Mouse (Mus musculus) urinary bladder, postnatal 25 days (tissue): Measurements from ENCODE around the gene Pde11a.

Experiments
- DNase-seq: peaks from one replicate; pipeline ENCODE4 v3.0.0; 2022; ENCODE audit warnings: low spot score

The Pde11a gene

GRCm38 (mm10) chr2:76320336-76320735 is 18.2 kb downstream of the Pde11a start:
- DNase-seq = no peak

GRCm38 (mm10) chr2:76319231-76319630 is 19.3 kb downstream of the Pde11a start:
- no peak for DNase-seq

GRCm38 (mm10) chr2:76287671-76288070 is 50.9 kb downstream of the Pde11a start:
- DNase-seq = no peak

GRCm38 (mm10) chr2:76286288-76286740 is 52.3 kb downstream of the Pde11a start:
- no peak for DNase-seq

GRCm38 (mm10) chr2:76285150-76285549 is 53.4 kb downstream of the Pde11a start:
- no peak for DNase-seq

- no peak for DNase-seq
Observed at GRCm38 (mm10) chr2:76283378-76284132, 55.0 kb downstream of the Pde11a start.

GRCm38 (mm10) chr2:76269494-76269893 is 69.1 kb downstream of the Pde11a start:
- no peak for DNase-seq

GRCm38 (mm10) chr2:76267335-76267734 is 71.2 kb downstream of the Pde11a start:
- no peak for DNase-seq

GRCm38 (mm10) chr2:76266622-76267021 is 72.0 kb downstream of the Pde11a start:
- no peak for DNase-seq

- no peak for DNase-seq
Observed at GRCm38 (mm10) chr2:76264258-76264657, 74.3 kb downstream of the Pde11a start.

GRCm38 (mm10) chr2:76262661-76263060 is 75.9 kb downstream of the Pde11a start:
- no peak for DNase-seq

GRCm38 (mm10) chr2:76254833-76255232 is 83.7 kb downstream of the Pde11a start:
- peak; percentile 43 for DNase-seq

GRCm38 (mm10) chr2:76251379-76251778 is 87.2 kb downstream of the Pde11a start:
- no peak for DNase-seq

- DNase-seq = no peak
Observed at GRCm38 (mm10) chr2:76248242-76248641, 90.3 kb downstream of the Pde11a start.

- DNase-seq = no peak
Observed at GRCm38 (mm10) chr2:76239175-76239574, 99.4 kb downstream of the Pde11a start.

- no peak for DNase-seq
Observed at GRCm38 (mm10) chr2:76238496-76238895, 100.1 kb downstream of the Pde11a start.

- no peak for DNase-seq
Observed at GRCm38 (mm10) chr2:76237638-76238420, 100.7 kb downstream of the Pde11a start.

GRCm38 (mm10) chr2:76220364-76221108 is 118.0 kb downstream of the Pde11a start:
- DNase-seq = no peak

- no peak for DNase-seq
Observed at GRCm38 (mm10) chr2:76219540-76219939, 119.0 kb downstream of the Pde11a start.

- DNase-seq = peak; percentile 4
Observed at GRCm38 (mm10) chr2:76216146-76216545, 122.4 kb downstream of the Pde11a start.

GRCm38 (mm10) chr2:76215219-76215618 is 123.4 kb downstream of the Pde11a start:
- no peak for DNase-seq

GRCm38 (mm10) chr2:76185126-76185525 is 153.4 kb downstream of the Pde11a start:
- no peak for DNase-seq
